Mouse (Mus musculus) right cerebral cortex, adult 18-20 months (tissue): ENCODE data around the gene Nup160.

Source experiments
- DNase-seq: peaks from one replicate; pipeline ENCODE4 v3.0.0; 2022; ENCODE audit warnings: mixed read lengths

Gene Nup160

GRCm38 (mm10) chr2:90745740-90746537 is 68.9 kb downstream of the Nup160 start:
- DNase-seq: no peak

DNA sequence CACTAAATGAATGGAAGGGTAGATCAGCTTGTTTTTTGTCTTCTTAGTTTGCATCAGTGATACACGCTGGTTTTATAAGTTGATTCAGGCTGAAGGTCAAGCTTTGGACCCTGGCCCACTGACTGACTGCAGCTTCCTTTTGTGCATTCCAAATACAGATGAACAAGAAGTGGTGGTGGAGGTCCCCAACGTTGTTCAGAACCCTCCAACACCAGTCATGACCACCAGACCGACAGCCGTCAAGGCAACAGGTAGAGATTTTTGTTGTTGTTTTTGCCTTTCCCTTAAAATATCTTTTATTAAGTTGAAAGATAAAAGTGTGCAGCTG is 69.5 kb downstream of the Nup160 start:
- no peak for DNase-seq

- DNase-seq: no peak
Measured at GRCm38 (mm10) chr2:90747131-90747530, 70.1 kb downstream of the Nup160 start.

GRCm38 (mm10) chr2:90749676-90750459 is 72.9 kb downstream of the Nup160 start:
- DNase-seq: no peak

DNA sequence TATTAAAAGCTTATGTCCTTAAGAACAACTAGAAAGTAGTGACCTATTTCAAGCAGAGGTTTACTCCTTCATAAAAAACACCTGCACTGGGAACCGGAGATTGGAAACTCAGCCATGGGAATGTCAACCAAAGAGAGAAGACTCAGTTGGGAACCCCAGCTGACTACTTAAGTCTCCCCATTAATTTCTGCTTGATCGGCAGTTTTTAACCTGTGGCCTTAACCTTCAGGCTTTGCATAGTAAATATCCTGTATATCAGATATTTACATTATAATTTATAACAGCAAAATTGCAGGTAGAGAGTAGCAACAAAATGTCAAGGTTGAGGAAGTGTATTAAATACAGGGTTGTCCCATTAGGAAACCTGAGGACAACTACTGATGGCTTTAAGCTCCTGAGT is 76.5 kb downstream of the Nup160 start:
- DNase-seq: no peak

GRCm38 (mm10) chr2:90754188-90754587 is 77.2 kb downstream of the Nup160 start:
- DNase-seq: no peak

- no peak for DNase-seq
Measured at GRCm38 (mm10) chr2:90765123-90765522, 88.1 kb downstream of the Nup160 start.

- no peak for DNase-seq
Measured at GRCm38 (mm10) chr2:90781323-90781722, 104.3 kb downstream of the Nup160 start.

DNA sequence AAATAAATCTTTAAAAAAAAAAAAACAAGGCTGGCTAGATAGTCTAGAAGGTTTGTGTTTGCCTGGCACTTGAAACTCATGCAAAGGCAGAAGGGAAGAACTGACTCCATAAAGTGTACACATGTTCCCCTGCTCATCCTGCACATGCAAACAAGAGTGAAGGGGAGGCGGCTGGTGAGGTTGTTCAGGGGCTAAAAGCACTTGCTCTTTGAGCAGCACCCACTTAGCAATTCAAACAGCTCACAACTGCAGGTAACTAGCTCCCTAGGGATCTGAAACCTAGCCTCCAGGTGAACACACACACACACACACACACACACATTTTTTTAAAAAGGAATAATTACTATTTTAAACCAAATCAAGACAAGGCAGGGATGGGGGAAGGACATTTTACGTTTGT is 104.9 kb downstream of the Nup160 start:
- DNase-seq: no peak

GRCm38 (mm10) chr2:90782458-90782857 is 105.4 kb downstream of the Nup160 start, which contains the start of gene Agbl2:
Gene Agbl2 (plus strand): TSS chr2:90782727.
- no peak for DNase-seq

DNA sequence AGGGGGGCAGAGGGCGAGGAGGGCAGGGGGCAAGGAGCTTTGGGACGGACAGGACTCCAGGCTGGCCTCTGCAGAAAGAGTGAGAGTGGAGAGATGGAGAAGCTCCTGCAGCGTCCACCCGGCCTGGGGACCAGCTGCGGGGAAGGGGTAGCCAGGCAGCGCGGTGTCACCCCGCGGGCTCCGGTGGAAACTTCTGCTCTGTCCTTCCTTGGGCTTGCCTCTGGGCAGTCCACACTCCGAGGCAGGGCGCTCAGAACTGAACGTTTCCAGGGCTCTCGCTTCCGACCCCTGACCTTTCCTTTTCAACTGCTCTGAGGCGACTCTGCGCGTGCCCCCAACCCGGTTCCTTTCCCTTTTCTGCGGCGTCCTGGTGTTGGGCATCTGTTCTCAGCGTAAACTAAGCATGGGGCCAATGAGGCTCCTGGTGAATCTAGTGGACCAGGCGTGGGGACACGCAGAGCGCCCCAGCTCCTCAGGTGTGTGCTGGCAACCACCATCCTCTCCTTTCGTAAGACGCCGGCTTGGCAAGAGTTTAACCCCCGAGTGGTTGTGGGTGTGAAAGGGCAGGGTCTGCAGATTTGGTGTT is 106.0 kb downstream of the Nup160 start:
- no peak for DNase-seq
